ENCODE assay signal across 8 mouse cellular contexts in genomic region chr3:123321612-123322011, GRCm38 (mm10). TPM values are rescaled to one million over a fixed set of nuclear protein-coding genes. Genes with fewer than 3 reads are reported as not detected.
A peak's percentile ranks its signal among the peaks of the same experiment; 100 is the strongest.
DNase-seq lines count a peak whose midpoint lies in the region; ATAC-seq lines count a peak whose summit lies in the region.

No protein-coding gene starts in this region.

- DNase-seq in cerebellum, postnatal 10 days = no peak
- no peak for DNase-seq in midbrain, embryonic 11.5 days (ENCODE audit: low spot score, missing footprints)
- DNase-seq in midbrain, embryonic 10.5 days (ENCODE audit: low spot score) = no peak
- DNase-seq in heart, postnatal 10 days = peak; percentile 65 to 69
- DNase-seq in right cerebral cortex, postnatal 10 days (ENCODE audit: low spot score in 2 of 2) = no peak

- H3K9ac ChIP-seq in midbrain, embryonic 11.5 days (ENCODE audit: low read length) = no peak overlapping the region
- no peak overlapping the region for H3K9ac ChIP-seq in midbrain, embryonic 12.5 days (replicated peaks)

- 87% methylated on average over 6 of the region's 6 CpGs for WGBS in midbrain, embryonic 11.5 days
- WGBS in midbrain, embryonic 10.5 days = 87% methylated on average over 6 of the region's 6 CpGs
- WGBS in midbrain, embryonic 12.5 days = 87% methylated on average over 6 of the region's 6 CpGs

- no peaks in the 10 kb centered on the region for H3K9me3 ChIP-seq in midbrain, embryonic 11.5 days (ENCODE audit: control insufficient read depth, low read length)
- no peaks in the 10 kb centered on the region for H3K9me3 ChIP-seq in midbrain, embryonic 10.5 days (replicated peaks)
- H3K9me3 ChIP-seq in midbrain, embryonic 12.5 days = no peaks in the 10 kb centered on the region

- intact Hi-C loops in heart, postnatal 10 days (cut with DNase I) = loop anchor here (1.0 to 10.0 kb wide), 4 partner anchors 55 to 377 kb away; partner anchors contain the start of gene Sec24d

- H3K4me3 ChIP-seq in midbrain, embryonic 11.5 days (ENCODE audit: low read depth, low read length) = no peak overlapping the region
- H3K4me3 ChIP-seq in midbrain, embryonic 10.5 days = no peak overlapping the region
- H3K4me3 ChIP-seq in midbrain, embryonic 12.5 days = no peak overlapping the region

- no peaks in the 10 kb centered on the region for H3K4me1 ChIP-seq in midbrain, embryonic 11.5 days (ENCODE audit: control insufficient read depth, insufficient read depth, low read length)
- H3K4me1 ChIP-seq in midbrain, embryonic 10.5 days = no peaks in the 10 kb centered on the region
- no peaks in the 10 kb centered on the region for H3K4me1 ChIP-seq in midbrain, embryonic 12.5 days

- H3K36me3 ChIP-seq in midbrain, embryonic 11.5 days (ENCODE audit: control insufficient read depth, insufficient read depth, low read length) = no peaks in the 10 kb centered on the region
- no peaks in the 10 kb centered on the region for H3K36me3 ChIP-seq in midbrain, embryonic 10.5 days
- H3K36me3 ChIP-seq in midbrain, embryonic 12.5 days = no peaks in the 10 kb centered on the region

- ATAC-seq in cerebellum, adult (ENCODE audit: insufficient number of reproducible peaks, low FRiP score, low TSS enrichment) = peak; percentile 50; the same call in 1 of the 2 replicates
- ATAC-seq in midbrain, embryonic 11.5 days (ENCODE audit: low FRiP score) = peak; percentile 71
- peak; percentile 44; the same call in 1 of the 2 replicates for ATAC-seq in midbrain, embryonic 12.5 days (ENCODE audit: low FRiP score, low read depth)
- no peak for ATAC-seq in inflammation-experienced regulatory T-cells, adult 6 months

- no peaks in the 10 kb centered on the region for H3K27me3 ChIP-seq in midbrain, embryonic 11.5 days (ENCODE audit: control insufficient read depth, insufficient read depth, low read length)
- H3K27me3 ChIP-seq in midbrain, embryonic 10.5 days (ENCODE audit: low read depth, poor library complexity, severe bottlenecking) = no peaks in the 10 kb centered on the region
- no peaks in the 10 kb centered on the region for H3K27me3 ChIP-seq in midbrain, embryonic 12.5 days

- no peak overlapping the region for H3K27ac ChIP-seq in midbrain, embryonic 11.5 days (ENCODE audit: low read depth, low read length)
- H3K27ac ChIP-seq in midbrain, embryonic 10.5 days (replicated peaks) = no peak overlapping the region
- no peak overlapping the region for H3K27ac ChIP-seq in midbrain, embryonic 12.5 days (replicated peaks)

- no peak overlapping the region for H3K4me2 ChIP-seq in midbrain, embryonic 11.5 days
- H3K4me2 ChIP-seq in midbrain, embryonic 12.5 days (replicated peaks) = no peak overlapping the region

RNA-seq across cellular contexts. Expression of gene Sec24d, which starts 54.4 kb away (rescaled TPM):
- polyA plus RNA-seq in midbrain, embryonic 11.5 days (2014; fragmentation: Nextera tagmentation; extraction: Ambion mirVana) = 21.5 and 25.7 TPM in 2 replicates
- polyA plus RNA-seq in midbrain, embryonic 10.5 days (2016; fragmentation: Nextera tagmentation; extraction: Ambion mirVana) = 21.6 and 23.1 TPM in 2 replicates
- 10 to 100 TPM; 65.0 to 67.8 TPM for total RNA-seq in heart, postnatal 10 days (2021)
- 20.0 and 23.4 TPM in 2 replicates for polyA plus RNA-seq in midbrain, embryonic 12.5 days (2016; fragmentation: Nextera tagmentation; extraction: Ambion mirVana)
- polyA plus RNA-seq in inflammation-experienced regulatory T-cells, adult 6 months (2017; shearing (Covaris generic)) = 10 to 100 TPM; 17.3 to 30.5 (median 21.5) TPM

Comparison
In these comparisons a context has a peak if more than half of its experiments do, and no peak if none do; other contexts are left out.
1. DNase-seq: peak in heart, postnatal 10 days (2 of 2); none in cerebellum, postnatal 10 days (0 of 2), midbrain, embryonic 11.5 days (single experiment), midbrain, embryonic 10.5 days (single experiment) and right cerebral cortex, postnatal 10 days (0 of 2).